Mouse (Mus musculus) liver, adult (tissue): ENCODE results near the gene Eif3c.

Experiments used
- GATA4 ChIP-seq: IDR thresholded peaks from 2 replicates; pipeline ENCODE4 v1.6.1; 2014; ENCODE audit warnings: mild to moderate bottlenecking, low read length; ENCODE audit not compliant: insufficient replicate concordance

The Eif3c gene

DNA sequence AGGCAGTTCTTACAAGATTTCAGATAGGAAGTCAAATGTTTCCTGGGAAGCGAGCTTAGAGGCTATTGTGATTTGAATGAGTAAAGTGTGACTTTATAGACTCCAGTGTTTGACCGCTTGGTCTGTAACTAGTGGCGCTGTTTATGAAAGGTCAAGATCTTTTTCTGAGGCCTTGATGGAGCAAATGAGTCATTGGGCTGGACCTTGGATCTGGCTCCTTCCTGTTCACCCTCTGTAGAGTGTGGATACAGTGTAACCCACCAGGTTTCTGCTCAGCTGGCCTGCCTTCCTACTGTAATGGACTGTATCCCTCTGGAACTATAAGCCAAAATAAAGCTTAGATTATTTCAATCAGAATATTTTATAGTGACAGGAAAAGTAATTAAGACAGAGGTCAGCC, 54.9 kb downstream of the Eif3c start:
- no peak for TF ChIP-seq GATA4

DNA sequence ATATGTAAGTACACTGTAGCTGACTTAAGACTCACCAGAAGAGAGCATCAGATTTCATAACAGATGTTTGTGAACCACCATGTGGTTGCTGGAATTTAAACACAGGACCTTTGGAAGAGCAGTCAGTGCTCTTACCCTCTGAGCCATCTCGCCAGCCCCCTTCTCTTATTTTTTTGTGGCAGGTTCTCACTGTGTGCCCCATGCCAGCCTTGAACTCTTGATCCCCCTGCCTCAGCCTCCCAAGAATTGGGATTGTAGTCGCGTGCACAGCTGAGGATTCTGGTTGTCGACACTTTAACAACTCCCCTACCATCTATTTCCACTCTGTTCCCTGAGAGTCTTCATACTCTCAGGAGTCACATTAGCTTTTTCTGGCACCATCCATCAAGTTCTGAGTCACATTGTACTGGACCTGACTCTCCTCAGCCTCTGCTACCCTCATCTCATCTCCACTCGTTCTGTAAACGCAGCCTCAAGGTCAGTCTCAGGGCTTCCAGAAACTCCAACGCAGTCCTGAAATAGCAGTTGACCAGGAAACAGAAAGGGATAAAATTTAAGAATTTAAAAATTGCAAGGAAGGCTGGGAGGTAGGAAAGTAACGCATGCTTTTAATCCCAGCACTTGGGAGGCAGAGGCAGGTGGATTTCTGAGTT, 59.0 kb downstream of the Eif3c start:
- TF ChIP-seq GATA4: no peak

DNA sequence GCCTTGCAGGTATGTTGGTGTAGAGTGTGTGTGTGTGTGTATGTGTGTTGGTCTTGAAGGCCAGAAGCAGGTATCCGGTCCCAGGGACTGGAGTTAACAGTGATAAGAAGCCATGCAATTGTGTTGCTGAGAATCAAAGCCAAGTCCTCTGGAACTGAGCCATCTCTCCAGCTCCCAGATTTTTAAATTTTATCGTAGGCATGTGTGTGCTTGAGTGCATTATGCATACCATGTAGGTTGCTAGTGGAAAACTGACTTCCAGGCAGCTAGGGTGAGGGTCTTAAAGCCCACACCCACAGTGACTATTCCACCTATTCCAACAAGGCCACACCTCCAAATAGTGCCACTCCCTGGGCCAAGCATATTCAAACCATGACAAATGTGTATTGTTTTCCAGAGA, 61.3 kb downstream of the Eif3c start:
- no peak for TF ChIP-seq GATA4

- peak; percentile 58; the same call in 1 of the 2 replicates for TF ChIP-seq GATA4
Observed at GRCm38 (mm10) chr7:126503273-126503878, 62.8 kb downstream of the Eif3c start, which contains the start of gene Atxn2l. Gene Atxn2l (minus strand): TSS chr7:126503437.

GRCm38 (mm10) chr7:126502751-126503150, 63.5 kb downstream of the Eif3c start:
- TF ChIP-seq GATA4: no peak

- TF ChIP-seq GATA4: no peak
Observed at GRCm38 (mm10) chr7:126502023-126502741, 64.0 kb downstream of the Eif3c start.

DNA sequence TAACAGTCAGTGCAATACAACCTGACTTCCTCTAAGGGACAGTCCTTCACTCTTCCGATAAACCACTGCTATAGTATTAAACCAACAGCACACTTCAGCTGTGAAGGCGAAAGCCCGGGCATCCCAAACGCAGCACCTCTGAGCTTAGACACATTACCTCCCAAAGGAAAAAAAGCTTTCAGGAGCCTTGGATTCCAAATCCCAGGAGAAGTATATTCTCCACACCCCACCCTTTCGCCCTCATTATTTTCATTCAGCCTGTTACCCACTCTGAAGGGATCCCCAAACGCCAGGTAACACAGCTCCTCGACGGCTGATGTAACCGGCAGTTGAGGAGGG, 64.6 kb downstream of the Eif3c start:
- TF ChIP-seq GATA4: no peak

- TF ChIP-seq GATA4: no peak
Observed at GRCm38 (mm10) chr7:126499416-126499815, 66.8 kb downstream of the Eif3c start.

- TF ChIP-seq GATA4: no peak
Observed at GRCm38 (mm10) chr7:126497966-126498365, 68.2 kb downstream of the Eif3c start.

GRCm38 (mm10) chr7:126496475-126496874, 69.7 kb downstream of the Eif3c start:
- no peak for TF ChIP-seq GATA4
